Mouse (Mus musculus): ENCODE results near the gene Yap1. TPM values are rescaled to one million over a fixed set of nuclear protein-coding genes. Genes with fewer than 3 reads are reported as not detected.

Gene Yap1
- polyA plus RNA-seq, 1 experiment from 2014 or later: 42.0 TPM

- Histone ChIP-seq H3K9me3 (ENCODE audit: low read depth, low read length) (no peaks in the 10 kb centered on the region), H3K4me1 (ENCODE audit: insufficient read depth) (no peaks in the 10 kb centered on the region), H3K9ac (no peak overlapping the region), H3K4me3 (ENCODE audit: low read depth, low read length) (no peak overlapping the region), H3K27ac (ENCODE audit: low read depth) (peak overlapping the region; percentile 18; the same call in 1 of the 2 replicates), H3K27me3 (ENCODE audit: insufficient read depth, low read length) (no peaks in the 10 kb centered on the region), H3K4me2 (no peak overlapping the region), H3K36me3 (ENCODE audit: insufficient read depth) (no peaks in the 10 kb centered on the region)
- TF ChIP-seq CTCF (IDR thresholded peaks at IDR 0.05; ENCODE audit: low read depth): no peak
- peak; percentile 65 for DNase-seq
- WGBS: 53% methylated on average over 5 of the region's 5 CpGs
- ATAC-seq (ENCODE audit: insufficient read depth): peak; percentile 71; the same call in 1 of the 2 replicates
Measured at GRCm38 (mm10) chr9:8018609-8019008, 14.2 kb upstream of the Yap1 start.

- Histone ChIP-seq H3K36me3 (ENCODE audit: insufficient read depth) (no peaks in the 10 kb centered on the region), H3K4me2 (no peak overlapping the region), H3K9ac (no peak overlapping the region), H3K27ac (ENCODE audit: low read depth) (no peak overlapping the region), H3K27me3 (ENCODE audit: insufficient read depth, low read length) (no peaks in the 10 kb centered on the region), H3K4me1 (ENCODE audit: insufficient read depth) (no peaks in the 10 kb centered on the region), H3K9me3 (ENCODE audit: low read depth, low read length) (no peaks in the 10 kb centered on the region), H3K4me3 (ENCODE audit: low read depth, low read length) (no peak overlapping the region)
- no peak for TF ChIP-seq CTCF (IDR thresholded peaks at IDR 0.05; ENCODE audit: low read depth)
- no peak for DNase-seq
- WGBS: 50% methylated on average over 20 of the region's 20 CpGs
- no peak for ATAC-seq (ENCODE audit: insufficient read depth)
Measured at GRCm38 (mm10) chr9:8017253-8017913, 13.0 kb upstream of the Yap1 start.

- Histone ChIP-seq H3K36me3 (ENCODE audit: insufficient read depth) (peaks cover 25% of the 10 kb centered on the region), H3K9ac (peak overlapping the region; percentile 99), H3K4me1 (ENCODE audit: insufficient read depth) (0 out of 2 replicates have a peak, but pooled peaks cover 4% of the 10 kb centered on the region), H3K9me3 (ENCODE audit: low read depth, low read length) (no peaks in the 10 kb centered on the region), H3K27me3 (ENCODE audit: insufficient read depth, low read length) (no peaks in the 10 kb centered on the region), H3K4me2 (peak overlapping the region; percentile 77), H3K27ac (ENCODE audit: low read depth) (peak overlapping the region; percentile 99), H3K4me3 (ENCODE audit: low read depth, low read length) (peak overlapping the region; percentile 92)
- DNase-seq (peak; percentile 72), ATAC-seq (ENCODE audit: insufficient read depth) (peak; percentile 60)
- TF ChIP-seq CTCF (IDR thresholded peaks at IDR 0.05; ENCODE audit: low read depth): no peak
- WGBS: under 1% methylated on average over 76 of the region's 82 CpGs
Measured at GRCm38 (mm10) chr9:8003301-8004271, 810 bp downstream of the Yap1 start.

GRCm38 (mm10) chr9:8002806-8003205 lies 1.6 kb downstream of the Yap1 start:
- DNase-seq (peak; percentile 67), ATAC-seq (ENCODE audit: insufficient read depth) (no peak)
- peaks cover 33% of the 10 kb centered on the region for H3K36me3 ChIP-seq (ENCODE audit: insufficient read depth)
- H3K4me1 ChIP-seq (ENCODE audit: insufficient read depth): 0 out of 2 replicates have a peak, but pooled peaks cover 4% of the 10 kb centered on the region
- H3K9ac ChIP-seq: peak overlapping the region; percentile 99
- H3K9me3 ChIP-seq (ENCODE audit: low read depth, low read length): no peaks in the 10 kb centered on the region
- H3K27me3 ChIP-seq (ENCODE audit: insufficient read depth, low read length): no peaks in the 10 kb centered on the region
- WGBS: under 1% methylated on average over 12 of the region's 12 CpGs
- H3K4me2 ChIP-seq: peak overlapping the region; percentile 77
- TF ChIP-seq CTCF (IDR thresholded peaks at IDR 0.05; ENCODE audit: low read depth): no peak
- peak overlapping the region; percentile 99 for H3K27ac ChIP-seq (ENCODE audit: low read depth)
- H3K4me3 ChIP-seq (ENCODE audit: low read depth, low read length): peak overlapping the region; percentile 92

- no peak overlapping the region for H3K9ac ChIP-seq
- H3K27me3 ChIP-seq (ENCODE audit: insufficient read depth, low read length): no peaks in the 10 kb centered on the region
- 0 out of 2 replicates have a peak, but pooled peaks cover 4% of the 10 kb centered on the region for H3K4me1 ChIP-seq (ENCODE audit: insufficient read depth)
- ATAC-seq (ENCODE audit: insufficient read depth): no peak
- no peak overlapping the region for H3K27ac ChIP-seq (ENCODE audit: low read depth)
- TF ChIP-seq CTCF (IDR thresholded peaks at IDR 0.05; ENCODE audit: low read depth): no peak
- H3K9me3 ChIP-seq (ENCODE audit: low read depth, low read length): no peaks in the 10 kb centered on the region
- peak; percentile 50 for DNase-seq
- H3K4me2 ChIP-seq: peak overlapping the region; percentile 47
- 46% methylated on average over 7 of the region's 7 CpGs for whole genome bisulfite sequencing
- H3K4me3 ChIP-seq (ENCODE audit: low read depth, low read length): peak overlapping the region; percentile 16; the same call in 1 of the 2 replicates
- H3K36me3 ChIP-seq (ENCODE audit: insufficient read depth): peaks cover 39% of the 10 kb centered on the region
Measured at GRCm38 (mm10) chr9:8001352-8001751, 3.0 kb downstream of the Yap1 start.

- no peak overlapping the region for H3K4me2 ChIP-seq
- H3K9ac ChIP-seq: no peak overlapping the region
- WGBS: 73% methylated on average over 5 of the region's 5 CpGs
Measured at GRCm38 (mm10) chr9:7994275-7994674, 10.1 kb downstream of the Yap1 start.

GRCm38 (mm10) chr9:7992651-7993050 lies 11.7 kb downstream of the Yap1 start:
- no peaks in the 10 kb centered on the region for H3K4me1 ChIP-seq (ENCODE audit: insufficient read depth)
- H3K9ac ChIP-seq: no peak overlapping the region
- no peaks in the 10 kb centered on the region for H3K27me3 ChIP-seq (ENCODE audit: insufficient read depth, low read length)
- ATAC-seq (ENCODE audit: insufficient read depth): no peak
- H3K4me2 ChIP-seq: no peak overlapping the region
- no peak for TF ChIP-seq CTCF (IDR thresholded peaks at IDR 0.05; ENCODE audit: low read depth)
- peaks cover 45% of the 10 kb centered on the region for H3K36me3 ChIP-seq (ENCODE audit: insufficient read depth)
- no peak overlapping the region for H3K4me3 ChIP-seq (ENCODE audit: low read depth, low read length)
- no peak for DNase-seq
- WGBS: 53% methylated on average over 3 of the region's 3 CpGs
- H3K9me3 ChIP-seq (ENCODE audit: low read depth, low read length): no peaks in the 10 kb centered on the region
- H3K27ac ChIP-seq (ENCODE audit: low read depth): no peak overlapping the region

More at GRCm38 (mm10) chr9:7994275-7994674, 10.1 kb downstream of the Yap1 start:
- H3K4me1 ChIP-seq (ENCODE audit: insufficient read depth): no peaks in the 10 kb centered on the region
- DNase-seq (peak; percentile 59), ATAC-seq (ENCODE audit: insufficient read depth) (no peak)
- TF ChIP-seq CTCF (IDR thresholded peaks at IDR 0.05; ENCODE audit: low read depth): no peak
- peaks cover 53% of the 10 kb centered on the region for H3K36me3 ChIP-seq (ENCODE audit: insufficient read depth)
- H3K9me3 ChIP-seq (ENCODE audit: low read depth, low read length): no peaks in the 10 kb centered on the region
- no peak overlapping the region for H3K4me3 ChIP-seq (ENCODE audit: low read depth, low read length)
- no peak overlapping the region for H3K27ac ChIP-seq (ENCODE audit: low read depth)
- H3K27me3 ChIP-seq (ENCODE audit: insufficient read depth, low read length): no peaks in the 10 kb centered on the region
